Mouse (Mus musculus) Patski (cell line): ENCODE results near the gene Kri1. TPM values are rescaled to one million over a fixed set of nuclear protein-coding genes. Genes with fewer than 3 reads are reported as not detected.

ENCODE experiments used
- ATAC-seq: fragments of 100-300 bp; one replicate; pipeline ENCODE4 v1.8.0; 2021
- CTCF ChIA-PET: fragments of 350-600 bp; sonication (Branson Sonifier 250); formaldehyde crosslinking; loops from one replicate; lab custom pipeline; 2022; ENCODE audit warnings: inconsistent platforms; lab: Charles Lee
- POLR2A ChIA-PET: fragments of 350-600 bp; sonication (Branson Sonifier 250); formaldehyde crosslinking; loops from one replicate; lab custom pipeline; 2022; ENCODE audit warnings: antibody characterized with exemption, inconsistent platforms; lab: Charles Lee
- DNase-seq: peaks from one replicate; pipeline ENCODE4 v3.0.0-alpha.2; 2011; ENCODE audit warnings: low read depth, low spot score
- H3K27me3 ChIP-seq: fragments of 371-371 bp; one replicate; pipeline ENCODE4 v1.5.1; 2021
- CTCF ChIP-seq: fragments of 100-300 bp; IDR thresholded peaks from one replicate; pipeline ENCODE4 v1.5.1; 2021
- in situ Hi-C: fragments of 300-500 bp; cut with MboI; formaldehyde crosslinking; loops from 3 replicates; pipeline ENCODE4 v1.11.1; 2018; ENCODE audit warnings: low pct_unique_long_range_greater_than_20kb, mixed read lengths
- polyA plus RNA-seq: library from polyadenylated mRNA; unstranded; gene quantifications from one replicate; pipeline ENCODE4 v1.2.3, GENCODE M21; 2021

The Kri1 gene
- polyA plus RNA-seq, 1 experiment from 2014 or later, result 36.9 TPM

- H3K27me3 ChIP-seq, result no peaks in the 10 kb centered on the region
- no peak for TF ChIP-seq CTCF
- ChIA-PET CTCF (interaction anchor here (3.8 kb wide), 1 partner anchor 38 kb away, joined by 19 read pairs; no protein-coding TSS in a partner anchor), POLR2A (interaction anchor here (0.7 kb wide), 1 partner anchor 96 kb away, joined by 4 read pairs; no protein-coding TSS in a partner anchor)
- no peak for DNase-seq
- in situ Hi-C loops, result loop anchor here (5.0 kb wide), 1 partner anchor 34 kb away; no protein-coding TSS in a partner anchor
- no peak for ATAC-seq
Measured at GRCm38 (mm10) chr9:21318792-21319191, 31.0 kb upstream of the Kri1 start.

DNA sequence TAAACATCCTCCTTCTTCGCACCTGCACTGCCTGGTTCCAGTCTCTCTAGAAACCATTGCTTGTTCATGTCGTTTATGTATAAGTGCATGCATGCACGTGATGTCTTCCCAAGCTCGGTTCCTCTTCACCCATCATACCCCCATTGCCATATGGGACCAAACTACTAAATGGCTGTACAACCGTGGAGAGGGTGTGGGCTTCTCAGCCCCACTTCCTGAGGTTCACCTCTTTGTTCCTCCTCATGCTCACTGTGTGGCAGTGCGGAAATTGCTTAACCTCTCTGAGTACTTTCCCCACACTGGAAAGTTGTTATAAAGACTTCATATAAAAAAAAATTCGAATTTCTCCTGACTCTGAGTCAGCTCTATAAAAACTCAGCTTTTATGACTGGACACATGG, 28.9 kb upstream of the Kri1 start:
- H3K27me3 ChIP-seq, result no peaks in the 10 kb centered on the region
- DNase-seq (no peak), ATAC-seq (no peak)
- TF ChIP-seq CTCF, result no peak
- in situ Hi-C loops, result loop anchor here (5.0 kb wide), 1 partner anchor 36 kb away; no protein-coding TSS in a partner anchor
- ChIA-PET POLR2A (no interaction called here), CTCF (interaction anchor here (5.6 kb wide), 1 partner anchor 40 kb away, joined by 74 read pairs; no protein-coding TSS in a partner anchor)

GRCm38 (mm10) chr9:21315421-21315820, 27.7 kb upstream of the Kri1 start:
- CTCF ChIA-PET, result interaction anchor here (0.9 to 5.6 kb wide), 4 partner anchors 19 to 94 kb away, joined by 3 to 74 read pairs (median 12); no protein-coding TSS in a partner anchor
- ATAC-seq (no peak), DNase-seq (no peak)
- in situ Hi-C loops, result loop anchor here (5.0 kb wide), 1 partner anchor 37 kb away; no protein-coding TSS in a partner anchor
- POLR2A ChIA-PET, result interaction anchor here (0.5 to 2.8 kb wide), 2 partner anchors 15 to 42 kb away, joined by 3 to 13 read pairs; no protein-coding TSS in a partner anchor
- TF ChIP-seq CTCF, result no peak
- no peaks in the 10 kb centered on the region for H3K27me3 ChIP-seq

DNA sequence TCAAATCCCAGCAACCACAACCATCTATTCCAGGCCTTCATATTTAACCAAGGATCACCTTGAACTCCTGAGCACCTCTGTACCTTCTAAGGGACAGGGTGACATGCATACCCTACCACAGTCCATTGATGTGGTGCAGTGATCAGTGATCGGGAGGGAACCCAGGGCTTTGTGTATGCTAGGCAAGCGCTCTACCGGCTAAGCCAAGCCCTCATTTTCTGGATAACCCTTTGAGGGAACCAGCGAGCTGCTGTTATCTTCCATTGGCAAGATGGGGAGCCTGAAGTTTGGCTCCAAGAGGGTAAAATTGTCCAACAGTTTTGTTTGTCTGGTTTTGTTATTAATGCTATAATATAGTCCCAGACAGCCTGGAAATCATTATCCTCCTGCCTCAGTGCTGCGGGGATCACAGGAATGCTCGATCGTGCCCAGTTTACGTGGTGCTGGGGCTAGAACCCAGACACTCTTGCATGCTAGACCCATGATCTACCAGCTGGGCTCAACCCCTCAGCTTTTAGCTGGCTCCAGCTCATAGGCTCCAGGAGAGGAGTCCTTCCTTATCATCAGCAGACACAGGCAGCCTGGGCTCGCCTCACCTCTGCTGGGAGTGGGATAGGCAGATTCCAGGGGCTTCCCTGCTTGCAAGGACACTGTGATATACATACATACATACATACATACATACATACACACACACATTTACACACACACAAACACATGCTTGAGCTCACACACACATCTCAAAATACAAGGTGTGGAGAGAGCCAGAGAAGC, 26.8 kb upstream of the Kri1 start:
- no peak for ATAC-seq
- in situ Hi-C loops, result loop anchor here (5.0 kb wide), 2 partner anchors 38 to 93 kb away; no protein-coding TSS in a partner anchor
- POLR2A ChIA-PET, result interaction anchor here (0.5 to 2.8 kb wide), 2 partner anchors 16 to 43 kb away, joined by 3 to 13 read pairs; no protein-coding TSS in a partner anchor
- no peaks in the 10 kb centered on the region for H3K27me3 ChIP-seq
- no peak for DNase-seq
- CTCF ChIA-PET, result interaction anchor here (0.9 to 5.6 kb wide), 6 partner anchors 19 to 95 kb away, joined by 3 to 74 read pairs (median 6); no protein-coding TSS in a partner anchor
- no peak for TF ChIP-seq CTCF

DNA sequence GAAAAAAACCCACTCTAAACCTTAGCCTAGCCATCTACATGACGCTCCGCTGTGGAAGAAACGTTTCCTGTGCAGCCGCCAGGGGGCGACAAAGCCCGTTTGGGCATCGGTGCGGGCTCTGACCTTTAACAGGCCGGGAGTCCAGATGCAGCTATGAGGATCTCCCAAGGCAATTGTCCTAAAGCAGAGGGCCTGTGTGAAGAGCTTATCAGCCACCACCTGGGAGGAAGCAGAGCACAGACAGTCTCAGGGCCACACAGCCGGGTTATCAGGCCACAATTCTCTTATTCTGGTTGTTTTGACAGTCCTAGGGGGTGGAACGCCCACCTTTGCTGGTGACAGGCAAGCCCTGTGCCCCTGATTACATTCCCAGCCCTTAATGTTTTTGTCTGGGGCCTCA, 25.6 kb upstream of the Kri1 start:
- DNase-seq (no peak), ATAC-seq (peak; percentile 76)
- H3K27me3 ChIP-seq, result no peaks in the 10 kb centered on the region
- TF ChIP-seq CTCF, result peak; percentile 95
- in situ Hi-C loops, result loop anchor here (5.0 kb wide), 1 partner anchor 94 kb away; no protein-coding TSS in a partner anchor
- POLR2A ChIA-PET, result interaction anchor here (0.6 to 2.8 kb wide), 3 partner anchors 44 to 408 kb away, joined by 4 to 13 read pairs (median 6); no protein-coding TSS in a partner anchor
- CTCF ChIA-PET, result interaction anchor here (0.7 to 5.6 kb wide), 11 partner anchors 10 to 196 kb away, joined by 3 to 74 read pairs (median 4); partner anchors contain the start of gene Tmed1

- ATAC-seq, result no peak
- POLR2A ChIA-PET, result no interaction called here
- no peak for TF ChIP-seq CTCF
- in situ Hi-C loops, result loop anchor here (5.0 kb wide), 1 partner anchor 95 kb away; no protein-coding TSS in a partner anchor
- H3K27me3 ChIP-seq, result no peaks in the 10 kb centered on the region
- no peak for DNase-seq
- CTCF ChIA-PET, result interaction anchor here (2.0 to 4.5 kb wide), 3 partner anchors 22 to 44 kb away, joined by 5 to 42 read pairs (median 17); no protein-coding TSS in a partner anchor
Measured at GRCm38 (mm10) chr9:21312134-21312533, 24.4 kb upstream of the Kri1 start, which contains the start of gene Ap1m2. Gene Ap1m2 (minus strand): TSS chr9:21312337.

GRCm38 (mm10) chr9:21311695-21312094, 23.9 kb upstream of the Kri1 start:
- ATAC-seq (no peak), DNase-seq (no peak)
- no peak for TF ChIP-seq CTCF
- ChIA-PET CTCF (interaction anchor here (0.6 to 4.5 kb wide), 5 partner anchors 19 to 70 kb away, joined by 3 to 42 read pairs (median 3); partner anchors contain the start of gene Cdkn2d), POLR2A (no interaction called here)
- no peaks in the 10 kb centered on the region for H3K27me3 ChIP-seq
- in situ Hi-C loops, result loop anchor here (5.0 kb wide), 1 partner anchor 96 kb away; no protein-coding TSS in a partner anchor

DNA sequence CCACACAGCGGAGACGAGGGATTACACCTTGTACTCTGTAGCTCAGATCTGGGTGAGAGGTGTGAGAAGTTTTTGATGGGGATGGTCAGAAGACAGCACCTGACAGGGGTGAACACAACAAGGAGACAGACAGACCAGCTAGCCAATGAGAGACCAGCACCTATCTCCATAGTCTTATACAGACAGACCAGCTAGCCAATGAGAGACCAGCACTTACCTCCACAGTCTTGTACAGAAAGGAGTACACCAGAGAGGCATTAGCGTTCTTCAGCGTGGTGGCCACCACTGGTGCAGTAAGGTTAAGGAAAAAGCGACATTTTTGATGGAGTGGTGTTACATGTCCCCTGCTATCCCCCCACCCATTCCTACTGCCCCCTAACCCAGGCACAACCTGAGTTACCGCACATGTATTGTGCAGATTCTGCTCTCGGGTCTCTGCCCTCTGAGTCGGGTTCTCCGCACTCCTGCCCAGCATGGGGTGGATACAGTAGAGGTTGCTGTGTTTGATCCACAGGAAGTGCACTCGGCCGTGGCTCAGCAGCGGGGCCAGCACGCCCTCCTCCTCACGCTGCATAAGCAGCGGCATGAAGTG, 21.5 kb upstream of the Kri1 start:
- ATAC-seq, result no peak
- no peak for DNase-seq
- in situ Hi-C loops, result no loop called here
- POLR2A ChIA-PET, result no interaction called here
- H3K27me3 ChIP-seq, result no peaks in the 10 kb centered on the region
- no peak for TF ChIP-seq CTCF
- CTCF ChIA-PET, result interaction anchor here (4.5 kb wide), 1 partner anchor 47 kb away, joined by 42 read pairs; no protein-coding TSS in a partner anchor

GRCm38 (mm10) chr9:21305065-21305464, 17.3 kb upstream of the Kri1 start:
- CTCF ChIA-PET, result interaction anchor here (1.4 to 3.4 kb wide), 2 partner anchors 15 to 52 kb away, joined by 3 to 11 read pairs; partner anchors contain the start of gene Slc44a2
- no peak for ATAC-seq
- DNase-seq, result no peak
- TF ChIP-seq CTCF, result no peak
- POLR2A ChIA-PET, result no interaction called here
- no peaks in the 10 kb centered on the region for H3K27me3 ChIP-seq
- in situ Hi-C loops, result no loop called here

DNA sequence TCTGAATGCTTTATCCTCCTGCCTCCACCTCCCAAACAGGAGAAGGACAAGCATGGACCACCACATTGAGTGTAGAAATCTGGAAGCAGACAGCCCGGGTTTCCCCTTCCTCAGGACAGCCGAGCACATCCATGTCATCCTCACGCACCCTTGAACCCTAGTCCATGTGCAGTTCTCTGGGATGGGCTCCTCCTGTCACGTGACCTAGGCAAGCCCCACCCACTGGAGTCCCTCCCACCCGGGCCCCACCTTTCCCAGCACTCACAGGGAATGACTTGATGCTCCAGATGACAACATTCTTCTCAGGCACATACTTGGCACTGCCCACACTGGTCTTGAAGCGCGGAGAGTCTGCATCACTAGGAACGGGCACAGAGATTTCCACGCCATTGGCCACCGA, 11.2 kb upstream of the Kri1 start:
- DNase-seq, result no peak
- ATAC-seq, result no peak
- ChIA-PET POLR2A (no interaction called here), CTCF (no interaction called here)
- TF ChIP-seq CTCF, result no peak
- no peaks in the 10 kb centered on the region for H3K27me3 ChIP-seq
- in situ Hi-C loops, result no loop called here
